Mouse (Mus musculus): ENCODE measurements around the gene Pxt1. TPM values are rescaled to one million over a fixed set of nuclear protein-coding genes. Genes with fewer than 3 reads are reported as not detected.
"Not testable (repeated sequence)": the region's sequence is repeated elsewhere in the genome, so short reads cannot be mapped to it uniquely, and the experiment has no call there.

Pxt1 gene
- under 1 TPM; 0.59 to 0.67 TPM for total RNA-seq (2021)
- long read RNA-seq, experiment 1, result 0 reads
- long read RNA-seq, experiment 2, result 0 reads

DNA sequence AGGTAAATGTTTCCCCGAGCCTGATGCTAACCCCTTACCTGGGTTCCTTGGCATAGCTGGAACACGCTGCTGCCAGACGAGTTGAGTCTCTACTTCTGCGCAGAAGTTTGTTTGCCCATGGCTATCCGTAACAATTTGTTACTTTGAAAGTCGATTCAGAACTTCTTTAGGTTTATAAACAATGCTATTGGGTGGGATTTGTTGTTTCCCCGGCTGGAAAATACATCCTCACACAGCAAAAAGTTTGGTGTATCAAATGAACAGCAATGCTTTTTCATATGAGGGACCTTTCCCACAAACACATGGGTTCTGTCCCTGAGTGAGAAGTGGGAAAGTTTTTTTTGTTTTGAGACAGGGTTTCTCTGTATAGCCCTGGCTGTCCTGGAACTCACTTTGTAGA is at the start of gene Pxt1:
Pxt1 (minus strand) TSS at position 101 of the 400 bp plus-strand sequence.
- no peak for DNase-seq (ENCODE audit: low spot score in 2 of 2)

DNA sequence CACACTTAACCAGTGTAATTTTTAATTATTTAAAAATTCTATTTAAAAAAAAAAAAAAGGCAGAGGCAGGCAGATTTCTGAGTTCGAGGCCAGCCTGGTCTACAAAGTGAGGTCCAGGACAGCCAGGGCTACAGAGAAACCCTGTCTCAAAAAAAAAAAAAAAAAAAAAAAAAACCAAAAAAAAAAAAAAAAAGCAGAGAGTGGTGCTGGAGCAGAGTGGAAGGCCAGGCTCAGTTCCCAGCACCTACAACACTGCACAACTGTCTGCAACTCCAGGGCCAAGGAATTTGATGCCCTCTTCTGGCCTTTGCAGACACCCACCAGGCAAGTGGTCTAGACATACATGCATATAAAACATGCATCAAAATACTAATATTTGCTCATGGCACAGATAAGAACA is 49.4 kb upstream of the Pxt1 start:
- not testable (repeated sequence) for DNase-seq (ENCODE audit: low spot score in 2 of 2)

DNA sequence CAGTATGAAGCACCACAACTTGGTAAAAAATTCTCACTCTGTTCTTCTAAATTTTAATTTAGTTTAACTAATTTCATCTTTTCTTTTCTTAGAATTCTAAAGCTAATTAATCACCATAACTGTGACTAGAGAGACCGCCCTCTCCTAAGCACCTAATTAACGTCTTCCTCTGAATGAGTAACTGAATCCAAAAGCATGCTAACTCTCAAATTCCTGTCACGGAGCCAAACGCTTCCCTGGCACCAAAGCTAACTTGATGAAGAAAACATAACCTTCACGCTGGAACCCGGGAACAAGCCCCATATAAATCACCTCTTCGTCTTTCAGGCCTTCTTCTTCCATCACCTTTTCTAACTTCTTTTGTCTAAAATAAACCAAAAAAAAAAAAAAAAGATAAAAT is 48.5 kb upstream of the Pxt1 start:
- DNase-seq (ENCODE audit: low spot score in 2 of 2), result no peak

DNA sequence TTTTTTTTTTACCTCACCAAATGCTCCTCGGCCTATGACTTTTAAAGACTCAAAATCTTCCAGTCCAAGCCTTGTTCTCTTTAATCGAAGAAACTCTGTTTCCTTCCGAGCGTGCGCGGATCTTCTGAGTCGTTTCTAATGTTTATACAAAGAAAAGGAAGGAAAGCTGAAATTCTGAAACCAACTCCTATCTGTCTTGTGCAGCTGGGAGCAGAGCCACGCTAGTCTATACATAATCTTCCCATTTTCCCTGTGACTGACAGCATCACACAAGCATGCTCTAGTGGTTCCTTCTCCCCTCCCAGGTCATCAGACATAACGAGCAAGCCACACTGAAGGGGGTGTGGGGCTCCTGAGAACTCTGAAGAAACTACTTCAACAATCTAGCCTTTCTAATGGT is 47.6 kb upstream of the Pxt1 start:
- DNase-seq (ENCODE audit: low spot score in 2 of 2), result no peak

DNA sequence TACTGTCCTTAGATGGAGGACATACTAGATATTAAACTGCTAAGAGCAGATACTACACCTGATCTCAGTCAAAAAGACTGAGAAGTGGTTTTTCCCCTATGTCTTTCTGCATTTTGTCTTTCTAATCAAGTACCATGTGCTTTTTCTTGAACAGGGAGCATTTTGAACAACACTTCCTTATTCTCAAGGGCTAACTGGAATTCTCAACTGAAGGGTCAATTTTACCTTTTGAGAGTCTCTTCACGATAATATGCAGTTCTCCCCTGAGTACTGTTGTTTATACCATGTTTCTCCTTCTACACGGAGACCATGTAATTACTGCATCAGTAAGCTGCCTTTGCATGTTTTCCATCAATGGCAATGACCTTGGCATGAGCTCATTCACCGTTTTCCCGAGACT is 46.4 kb upstream of the Pxt1 start:
- no peak for DNase-seq (ENCODE audit: low spot score in 2 of 2)

DNA sequence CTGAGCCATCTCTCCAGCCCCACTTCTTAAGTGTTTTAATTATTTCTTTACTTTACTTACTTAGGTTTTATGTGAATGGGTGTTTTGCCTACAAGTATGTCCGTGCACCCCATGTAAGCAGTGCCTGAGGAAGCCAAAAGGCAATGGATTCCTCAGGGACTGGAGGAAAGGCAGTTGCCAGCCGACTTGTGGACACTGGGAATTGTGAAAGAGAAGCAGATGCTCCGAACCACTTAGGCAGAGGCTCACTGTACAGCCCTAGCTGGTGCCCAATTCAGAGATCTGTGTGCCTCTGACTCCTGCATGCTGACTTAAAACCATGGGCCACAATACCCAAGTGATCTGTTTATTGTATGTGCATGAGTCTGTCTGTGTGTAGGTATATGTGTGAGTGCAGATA is 45.4 kb upstream of the Pxt1 start:
- no peak for DNase-seq (ENCODE audit: low spot score in 2 of 2)

DNA sequence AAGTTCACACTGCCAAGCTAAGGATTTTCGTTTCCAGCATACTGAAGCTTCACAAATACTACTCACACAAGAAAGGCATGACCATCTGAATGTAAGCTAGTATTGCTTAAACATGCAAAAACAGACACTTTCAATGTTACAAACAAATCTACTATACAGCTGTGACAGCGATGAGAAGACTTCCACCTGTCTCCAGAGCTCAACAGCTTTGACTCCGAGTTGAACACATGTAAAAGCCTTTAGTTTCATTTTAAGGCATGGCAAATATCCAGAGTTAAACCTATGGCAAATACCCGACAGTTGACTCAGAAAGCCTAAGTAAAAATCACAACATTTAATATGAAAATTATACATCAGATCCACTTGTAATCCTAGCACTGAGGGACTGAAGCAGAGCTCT is 44.7 kb upstream of the Pxt1 start:
- DNase-seq (ENCODE audit: low spot score in 2 of 2), result no peak

DNA sequence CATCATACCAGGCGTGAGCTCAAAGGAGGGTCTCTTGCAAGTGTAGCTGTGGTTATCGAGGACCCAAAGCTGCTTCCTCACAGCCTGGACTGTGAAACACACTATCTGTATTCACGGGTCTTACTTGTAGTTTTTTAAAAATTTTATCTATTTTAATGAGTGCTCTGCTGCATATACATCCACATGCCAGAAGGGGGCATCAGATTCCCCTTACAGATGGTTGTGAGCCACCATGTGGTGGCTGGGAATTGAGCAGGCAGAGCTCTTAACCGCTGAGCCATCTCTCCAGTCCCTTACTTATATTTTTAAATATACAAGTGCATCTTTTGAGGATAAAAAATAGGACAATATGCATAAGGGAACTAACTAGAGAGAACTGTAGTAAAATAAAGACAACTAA is 44.1 kb upstream of the Pxt1 start:
- no peak for DNase-seq (ENCODE audit: low spot score in 2 of 2)

DNA sequence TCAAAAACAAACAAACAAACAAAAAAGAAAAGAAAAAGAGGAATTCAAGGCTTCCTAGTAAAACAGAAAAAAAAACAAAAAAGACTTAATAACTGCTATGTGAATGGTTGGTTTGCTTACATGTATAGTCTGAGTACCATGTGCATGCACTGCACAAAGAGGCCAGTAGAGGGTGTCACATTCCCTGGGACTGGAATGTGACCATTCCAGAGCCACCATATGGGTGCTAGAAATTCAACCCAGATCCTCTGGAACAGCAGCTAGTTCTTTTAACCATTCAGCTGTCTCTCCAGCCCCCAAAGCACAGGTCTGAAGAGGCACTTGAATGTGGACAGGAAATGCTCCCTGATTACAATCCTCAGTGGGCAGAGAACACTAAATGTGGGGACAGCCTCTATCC is 43.2 kb upstream of the Pxt1 start:
- no peak for DNase-seq (ENCODE audit: low spot score in 2 of 2)

DNA sequence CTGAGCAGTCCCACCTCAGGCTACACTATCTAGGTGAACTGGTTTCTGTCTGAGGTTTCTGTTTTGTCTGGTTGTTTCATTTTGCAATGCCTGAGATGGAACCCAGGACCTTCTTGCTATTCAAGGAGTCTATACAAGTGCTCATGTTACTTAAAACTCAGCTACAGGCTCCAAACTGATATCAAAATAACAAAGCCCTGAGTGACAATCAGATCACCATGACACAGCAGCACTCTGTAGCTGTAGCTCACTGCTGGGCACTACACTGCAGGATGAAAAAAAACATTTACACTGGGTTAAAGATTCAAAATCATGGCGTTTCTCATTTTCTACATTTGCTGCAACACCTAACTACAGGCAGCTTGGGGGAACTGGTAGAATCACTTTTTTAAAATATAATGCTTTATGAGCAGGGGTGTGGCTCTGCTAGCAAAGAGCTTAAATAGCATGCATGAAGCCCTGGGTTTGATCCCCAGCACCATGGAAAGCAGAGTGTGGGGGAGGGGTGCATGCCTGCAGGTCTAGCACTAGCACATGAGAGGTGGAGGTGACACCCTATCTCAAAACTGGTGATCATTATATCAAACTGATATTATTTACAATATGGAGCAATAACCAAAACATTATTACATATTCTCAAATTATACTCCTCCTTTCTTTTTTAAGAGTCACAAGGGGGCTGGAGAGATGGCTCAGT is 41.2 kb upstream of the Pxt1 start:
- DNase-seq (ENCODE audit: low spot score in 2 of 2), result no peak

DNA sequence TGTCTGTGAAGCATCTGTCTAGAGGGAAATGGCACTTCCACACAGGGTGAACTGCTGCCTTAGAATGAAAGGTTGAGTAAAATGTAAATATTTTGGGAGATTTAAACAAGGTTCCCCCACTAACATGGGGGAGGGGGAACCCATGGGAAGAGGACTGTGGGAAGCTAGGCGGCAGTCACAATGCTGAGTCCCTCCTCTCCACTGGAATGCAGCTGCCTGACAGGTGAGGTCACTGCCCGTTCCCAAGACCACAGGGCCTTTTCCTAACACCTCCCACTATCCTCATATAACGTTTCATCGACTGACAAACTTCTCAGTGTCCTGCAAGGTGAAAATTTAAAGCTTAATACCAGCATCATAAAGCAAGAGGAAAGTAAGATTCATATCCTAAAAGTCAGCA is 39.0 kb upstream of the Pxt1 start:
- DNase-seq (ENCODE audit: low spot score in 2 of 2), result no peak

DNA sequence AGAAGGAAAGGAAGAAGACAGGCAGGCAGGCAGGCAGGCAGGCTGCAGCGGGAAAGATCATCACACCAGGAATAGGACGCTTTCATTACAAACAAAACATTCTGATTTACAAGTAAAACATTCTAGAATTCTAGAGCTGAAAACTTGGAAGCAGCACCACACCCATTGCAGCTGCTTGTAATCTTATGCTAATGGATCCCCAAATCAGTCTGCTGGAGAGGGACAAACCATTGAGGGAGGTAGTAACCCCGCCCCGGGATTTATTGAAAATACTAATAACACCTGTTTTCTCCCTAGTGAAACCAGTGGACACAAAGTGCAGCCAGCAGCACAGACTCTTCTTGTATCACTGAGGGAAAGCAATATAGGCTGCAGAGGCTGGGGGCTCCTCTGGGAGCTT is 37.4 kb upstream of the Pxt1 start:
- no peak for DNase-seq (ENCODE audit: low spot score in 2 of 2)

DNA sequence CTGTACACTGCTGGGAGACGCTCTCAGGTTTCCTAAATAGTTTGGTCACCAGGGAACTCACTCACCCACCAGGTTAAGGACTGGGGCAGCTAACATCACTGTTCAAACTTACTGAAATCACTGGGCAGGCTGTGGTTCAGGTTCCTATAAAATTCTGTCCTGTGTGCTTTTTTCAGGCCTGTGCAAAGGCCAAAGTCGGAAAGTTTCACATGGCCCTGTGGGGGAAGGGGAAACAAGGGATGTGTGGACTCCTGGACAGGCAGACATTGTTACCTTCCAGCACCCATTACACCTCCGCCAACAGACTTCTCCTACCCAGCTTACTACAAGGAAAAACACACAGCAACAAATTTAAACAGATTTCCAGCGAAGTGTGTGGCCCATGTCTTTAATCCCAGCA is 35.5 kb upstream of the Pxt1 start:
- DNase-seq (ENCODE audit: low spot score in 2 of 2), result no peak

DNA sequence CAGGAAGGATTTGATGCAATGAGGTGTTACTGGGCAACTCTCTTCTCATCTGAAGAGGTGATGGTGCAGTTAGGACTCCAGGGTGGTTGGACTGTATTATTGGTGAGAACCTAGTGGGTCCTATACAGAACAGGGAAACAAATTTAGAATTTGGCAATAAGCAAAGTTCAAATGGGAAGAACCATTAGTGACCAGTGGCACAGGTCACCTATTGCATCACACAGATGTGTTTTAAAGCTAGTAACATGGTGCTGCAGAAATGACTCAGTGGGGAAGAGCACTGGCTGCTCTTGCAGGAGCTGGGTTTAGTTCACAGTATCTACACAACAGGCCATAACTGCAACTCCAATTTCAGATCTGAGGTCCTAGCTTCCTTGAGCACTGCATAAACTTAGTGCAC is 26.5 kb upstream of the Pxt1 start:
- no peak for DNase-seq (ENCODE audit: low spot score in 2 of 2)

DNA sequence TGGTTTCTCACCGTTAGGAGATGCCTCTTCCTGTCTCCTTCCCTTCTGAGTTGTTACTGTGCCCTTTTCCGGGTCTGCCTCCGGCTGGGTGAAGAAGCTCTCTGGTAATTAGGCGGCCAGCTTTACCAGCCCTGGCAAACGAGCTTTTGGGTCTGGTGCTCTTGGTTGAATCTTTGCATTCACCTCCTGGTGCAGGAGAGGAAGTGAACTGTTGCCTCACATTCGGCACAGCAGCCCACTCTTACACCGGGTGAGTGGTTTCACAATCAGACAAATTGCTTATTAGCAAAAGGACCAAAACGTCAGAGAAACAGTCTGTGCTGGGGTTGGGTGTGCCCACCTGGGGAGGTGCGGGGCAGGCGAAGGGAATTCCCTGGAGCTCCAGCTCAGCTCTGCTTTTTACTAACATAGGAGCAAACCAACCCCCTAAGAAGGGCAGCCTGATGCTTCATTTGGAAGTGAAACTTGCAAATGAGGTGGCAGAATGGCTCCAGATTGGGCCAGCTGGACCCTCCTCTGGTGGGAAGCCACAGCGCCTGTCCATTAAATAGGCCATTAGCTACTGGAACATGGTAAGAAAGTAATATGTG is 23.5 kb upstream of the Pxt1 start:
- DNase-seq (ENCODE audit: low spot score in 2 of 2), result no peak

DNA sequence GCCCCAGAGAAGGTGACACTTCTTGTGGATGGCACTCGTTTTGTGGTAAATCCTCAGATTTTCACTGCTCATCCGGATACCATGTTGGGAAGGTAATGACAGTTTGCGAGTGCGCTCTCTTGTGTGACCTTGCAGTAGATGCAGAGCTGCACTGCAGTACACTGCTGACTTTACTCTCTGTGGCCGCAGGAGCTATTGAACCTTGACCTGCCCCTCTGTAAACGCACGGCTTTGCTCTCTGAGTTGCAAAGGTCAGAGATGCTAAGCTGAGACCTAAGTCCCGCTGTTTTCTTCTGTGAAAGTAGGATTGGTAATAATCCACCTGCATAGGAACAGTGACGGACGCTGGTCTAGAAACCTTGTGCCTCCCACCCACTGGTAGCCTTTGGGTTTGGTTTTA is 18.0 kb upstream of the Pxt1 start:
- DNase-seq (ENCODE audit: low spot score in 2 of 2), result no peak

DNA sequence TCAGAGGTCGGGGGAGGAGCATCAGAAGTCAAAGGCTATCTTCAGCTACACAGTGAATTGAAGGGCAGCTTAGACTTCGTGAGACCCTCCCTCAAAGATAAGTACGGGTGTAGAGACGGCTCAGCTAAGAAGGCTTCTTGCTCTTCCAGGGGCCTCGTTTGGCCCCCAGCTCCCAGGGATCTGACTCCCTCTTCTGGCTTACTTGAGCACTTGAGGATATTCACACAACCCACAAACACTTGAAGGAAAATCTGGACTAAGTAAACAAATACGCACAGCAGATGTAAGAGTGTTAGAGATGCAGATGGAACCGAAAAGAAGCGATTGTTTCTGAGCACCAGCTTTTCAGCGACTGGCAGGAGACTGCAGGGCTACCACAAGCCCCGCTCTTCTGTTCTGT is 17.0 kb upstream of the Pxt1 start:
- DNase-seq (ENCODE audit: low spot score in 2 of 2), result no peak

DNA sequence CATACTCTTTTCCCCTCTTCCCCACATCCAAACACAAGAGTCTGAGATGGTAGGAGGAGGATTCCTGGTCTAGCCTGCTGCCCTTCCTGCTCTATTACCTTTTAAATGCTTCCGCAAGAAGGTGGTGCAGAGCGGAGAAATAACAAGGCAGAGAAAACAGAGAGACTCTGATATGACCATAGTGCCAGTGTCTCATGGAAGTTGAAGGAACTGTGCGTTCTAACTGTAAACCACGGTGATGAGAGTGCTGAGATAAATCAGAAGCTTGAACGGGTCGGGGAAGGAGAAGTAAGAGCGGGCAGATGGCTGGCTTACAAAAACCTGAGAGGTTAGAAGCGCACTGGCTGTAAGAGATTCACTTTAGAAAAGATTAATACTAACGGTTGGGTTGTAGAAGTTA is 10.8 kb upstream of the Pxt1 start:
- DNase-seq (ENCODE audit: low spot score in 2 of 2), result no peak

DNA sequence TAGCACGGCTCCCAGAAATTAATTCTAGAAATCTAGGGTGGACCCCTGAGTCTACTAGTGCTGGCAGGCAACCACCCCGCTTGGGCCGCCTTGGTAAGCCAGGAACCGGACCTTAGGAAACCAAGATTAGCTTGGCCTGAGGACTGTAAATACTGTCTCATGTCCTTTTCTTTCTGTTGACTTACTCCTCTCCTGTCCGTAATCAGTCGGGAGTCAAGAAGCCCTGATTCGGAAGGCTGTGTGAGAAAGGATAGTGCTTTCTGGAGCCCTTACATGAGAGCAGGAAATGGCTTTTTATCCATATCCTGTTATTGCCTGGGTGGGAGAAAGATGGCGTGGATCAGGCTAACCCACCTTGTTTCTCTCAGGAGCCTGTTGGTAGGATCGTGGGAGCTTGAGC is 9.6 kb upstream of the Pxt1 start:
- DNase-seq (ENCODE audit: low spot score in 2 of 2), result no peak

DNA sequence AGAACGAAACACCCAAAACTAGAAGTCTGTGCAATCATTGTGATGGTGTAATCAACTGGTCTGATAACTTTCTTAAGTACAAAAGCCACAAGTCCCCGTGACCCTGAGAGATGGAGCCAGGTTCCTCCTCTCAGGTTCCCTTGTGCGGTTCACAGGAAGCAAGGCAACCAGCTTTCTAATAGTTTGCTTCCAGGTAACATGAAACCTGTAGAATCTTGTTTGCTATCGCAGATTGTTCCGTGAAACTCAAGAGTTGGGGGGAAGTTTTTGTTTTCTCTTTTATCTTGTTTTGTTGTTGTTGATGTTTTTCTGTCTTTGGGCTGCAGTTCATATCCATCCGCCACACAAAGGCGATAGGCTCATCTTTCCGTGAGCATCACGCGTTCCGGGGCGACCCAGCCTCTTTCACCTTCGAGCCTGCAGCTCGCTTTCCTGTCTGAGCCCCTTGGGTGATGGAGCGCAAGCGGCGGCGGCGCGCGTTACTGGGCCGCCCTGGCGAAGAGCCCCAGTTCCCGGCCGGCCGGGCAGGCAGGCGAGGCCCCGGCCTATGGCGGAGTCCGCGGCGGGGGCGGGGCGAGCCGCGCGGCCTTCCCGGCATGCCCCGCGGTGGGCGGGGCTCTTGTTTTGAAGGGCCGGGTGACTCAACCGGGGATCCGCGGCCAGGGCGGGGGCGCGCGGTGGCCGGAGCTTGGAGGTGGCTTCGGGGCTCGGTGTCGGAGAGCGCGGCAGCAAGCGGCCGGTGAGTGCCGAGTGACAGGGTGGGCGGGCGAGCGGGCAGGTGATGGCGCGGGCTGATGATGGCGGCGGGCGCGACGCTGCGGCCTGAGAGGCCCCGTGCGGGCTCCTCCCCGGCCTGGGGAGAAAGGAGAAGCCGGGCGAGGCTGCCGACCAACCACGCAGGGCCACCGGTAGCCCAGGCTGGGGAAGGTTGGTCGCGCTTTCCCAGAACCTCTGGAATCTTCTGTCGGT is 8.5 kb upstream of the Pxt1 start, which contains the start of gene Kctd20:
Kctd20 (plus strand) TSS at position 120 of the 969 bp plus-strand sequence.
- peak; percentile 90 to 92 for DNase-seq (ENCODE audit: low spot score in 2 of 2)

DNA sequence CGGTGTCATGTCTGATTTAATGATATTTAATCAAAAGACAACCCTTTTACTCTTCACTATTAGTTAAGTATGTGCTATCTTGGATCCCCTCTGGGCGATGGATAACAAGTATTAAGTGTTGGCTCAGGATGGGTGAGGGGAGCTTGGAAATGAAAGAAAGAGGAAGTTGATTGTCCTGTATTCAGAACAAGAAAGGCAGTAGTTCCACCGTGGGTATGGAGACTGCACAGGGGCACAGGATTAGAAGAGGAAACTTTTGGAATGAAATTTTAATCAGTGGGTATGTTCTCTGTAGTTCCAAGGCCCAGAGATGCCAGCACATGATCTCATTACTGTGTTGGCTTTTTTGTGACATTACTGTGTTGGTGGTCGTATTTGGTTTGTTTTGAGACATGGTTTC is 7.1 kb upstream of the Pxt1 start:
- DNase-seq (ENCODE audit: low spot score in 2 of 2), result no peak

DNA sequence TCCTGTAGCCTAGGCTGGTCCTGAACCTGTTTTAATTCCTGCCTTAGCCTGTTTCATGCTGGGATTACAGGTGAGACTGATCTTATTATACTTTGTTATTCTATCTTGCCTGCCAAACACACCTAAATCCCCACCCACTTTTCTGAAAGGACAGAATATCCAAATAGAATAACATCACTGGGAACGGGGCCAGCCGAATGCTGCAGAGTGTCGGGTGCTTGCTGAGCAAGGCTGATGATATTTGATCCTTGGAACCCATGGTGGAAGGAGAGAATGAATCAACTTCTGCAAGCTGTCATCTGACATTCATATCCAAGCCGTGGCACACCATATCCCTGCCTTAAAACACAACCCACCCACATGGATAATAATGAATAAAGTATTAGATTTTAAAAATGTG is 5.0 kb upstream of the Pxt1 start:
- DNase-seq (ENCODE audit: low spot score in 2 of 2), result no peak
